Mouse (Mus musculus) thymus, postnatal 0 days (tissue): ENCODE results near the gene Mup5. TPM values are rescaled to one million over a fixed set of nuclear protein-coding genes. Genes with fewer than 3 reads are reported as not detected.
"Not testable (repeated sequence)": the region's sequence is repeated elsewhere in the genome, so short reads cannot be mapped to it uniquely, and the experiment has no call there.

Experiments
- DNase-seq: peaks from one replicate; pipeline ENCODE4 v3.0.0-alpha.2; 2015; ENCODE audit warnings: low spot score
- polyA plus RNA-seq: library from polyadenylated mRNA; unstranded; fragments of >200 nt; fragmentation: Nextera tagmentation; extraction: Ambion mirVana; gene quantifications from 2 replicates; pipeline ENCODE4 v1.2.1, GENCODE M21; 2015

Mup5 gene
- 0.14 TPM in 1 of 2 replicates, not detected in the other for polyA plus RNA-seq

GRCm38 (mm10) chr4:61834952-61835708 is at the start of gene Mup5:
Gene Mup5, minus strand, starts transcription at chr4:61835233.
- DNase-seq: no peak

- no peak for DNase-seq
Observed at GRCm38 (mm10) chr4:61858160-61858559, 23.1 kb upstream of the Mup5 start.

- DNase-seq: no peak
Observed at GRCm38 (mm10) chr4:61855831-61856698, 21.0 kb upstream of the Mup5 start.

- no peak for DNase-seq
Observed at GRCm38 (mm10) chr4:61855344-61855743, 20.3 kb upstream of the Mup5 start.

- no peak for DNase-seq
Observed at GRCm38 (mm10) chr4:61844758-61845455, 9.9 kb upstream of the Mup5 start.

GRCm38 (mm10) chr4:61829211-61829610 is 5.8 kb downstream of the Mup5 start:
- DNase-seq: no peak

- no peak for DNase-seq
Observed at GRCm38 (mm10) chr4:61823185-61823584, 11.8 kb downstream of the Mup5 start.

- not testable (repeated sequence) for DNase-seq
Observed at GRCm38 (mm10) chr4:61822541-61822940, 12.5 kb downstream of the Mup5 start.

- no peak for DNase-seq
Observed at GRCm38 (mm10) chr4:61815602-61816001, 19.4 kb downstream of the Mup5 start.

GRCm38 (mm10) chr4:61813435-61813834 is 21.6 kb downstream of the Mup5 start:
- no peak for DNase-seq

GRCm38 (mm10) chr4:61811193-61811592 is 23.8 kb downstream of the Mup5 start:
- DNase-seq: not testable (repeated sequence)

- DNase-seq: not testable (repeated sequence)
Observed at GRCm38 (mm10) chr4:61808926-61809325, 26.1 kb downstream of the Mup5 start.

GRCm38 (mm10) chr4:61789699-61790098 is 45.3 kb downstream of the Mup5 start:
- peak; percentile 0 for DNase-seq

- DNase-seq: peak; percentile 0
Observed at GRCm38 (mm10) chr4:61784231-61784630, 50.8 kb downstream of the Mup5 start.

- not testable (repeated sequence) for DNase-seq
Observed at GRCm38 (mm10) chr4:61782169-61782568, 52.9 kb downstream of the Mup5 start, which contains the start of gene Mup19. Gene Mup19, minus strand, starts transcription at chr4:61782269.

Other genes with a start within 250 kb of the Mup5 start
- gene Mup17, start 239.4 kb downstream of the Mup5 start, polyA plus RNA-seq: not detected in 2 replicates
- gene Mup18, start 161.1 kb downstream of the Mup5 start, polyA plus RNA-seq: not detected in 2 replicates
- gene Mup19, start 53.0 kb downstream of the Mup5 start, polyA plus RNA-seq: 0.70 TPM in 1 of 2 replicates, not detected in the other
- 0.14 and 0.63 TPM in 2 replicates for gene Mup20, start 218.9 kb upstream of the Mup5 start, polyA plus RNA-seq